Mouse (Mus musculus): ENCODE measurements at regions not wholly inside any gene's neighbourhood (a gene's known extent, or its start where the extent isn't known, plus 50 kb on each side); places are given as distances from the start of the nearest gene placed in this dataset.

DNA sequence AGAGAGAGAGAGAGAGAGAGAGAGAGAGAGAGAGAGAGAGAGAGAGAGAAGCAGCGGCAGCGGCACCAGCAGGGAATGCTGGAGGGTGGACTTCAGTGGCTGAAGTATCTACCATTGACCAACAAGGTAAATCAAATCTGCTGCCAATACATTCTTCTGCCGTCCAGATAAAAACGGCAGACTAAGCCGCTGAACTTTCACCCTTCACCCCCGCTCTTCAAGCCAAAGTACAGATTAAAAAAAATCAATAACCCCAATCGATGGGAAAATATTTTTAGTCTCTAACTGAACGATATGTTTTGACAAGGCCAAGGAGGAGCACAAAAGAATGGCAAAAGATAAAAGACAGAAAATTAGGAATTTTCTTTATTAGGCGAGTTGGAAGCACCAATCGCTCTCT is 205.3 kb upstream of the Onecut1 start:
- Histone ChIP-seq H3K4me3 (replicated peaks; ENCODE audit: control insufficient read depth, low read depth, low read length) (no peak overlapping the region), H3K4me1 (ENCODE audit: control insufficient read depth, insufficient read depth, low read length) (no peaks in the 10 kb centered on the region), H3K27ac (ENCODE audit: control insufficient read depth, insufficient read depth, low read depth, low read length, poor library complexity) (no peak overlapping the region)
- WGBS, result 85% methylated on average over 10 of the region's 10 CpGs
- TF ChIP-seq CTCF (IDR thresholded peaks at IDR 0.05; ENCODE audit: control insufficient read depth, insufficient read depth, low read length) (no peak), POLR2A (IDR thresholded peaks at IDR 0.05; ENCODE audit: borderline replicate concordance, control insufficient read depth, low read depth, low read length) (no peak)

DNA sequence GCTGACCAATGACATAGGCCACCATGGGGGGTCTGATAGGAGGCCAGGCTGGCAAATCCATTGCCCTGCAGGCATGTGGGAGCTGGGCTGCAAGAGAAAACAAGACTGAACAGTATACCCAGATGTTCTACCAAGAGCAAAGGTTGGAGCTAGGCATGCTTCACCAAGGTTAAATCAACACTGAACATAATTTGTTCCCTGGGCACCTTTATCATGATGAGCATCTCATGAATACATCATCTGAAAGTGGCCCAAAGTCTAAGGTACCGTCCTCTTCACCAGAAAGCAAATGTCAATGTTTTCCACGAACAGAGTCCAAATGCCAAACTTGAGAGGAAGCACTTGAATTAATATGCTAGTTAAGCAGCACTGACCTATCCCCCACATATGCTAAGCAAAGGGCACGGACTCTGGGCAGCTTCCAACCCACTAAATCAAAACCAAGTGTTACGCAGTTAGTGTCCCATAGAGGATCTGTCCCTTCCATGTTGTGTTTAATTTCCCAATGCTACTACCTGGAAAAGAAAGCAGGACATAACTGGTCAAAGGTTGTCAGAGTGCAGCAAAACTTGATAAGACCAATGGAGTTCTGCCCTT is 190.3 kb upstream of the Onecut1 start:
- Histone ChIP-seq H3K4me1 (ENCODE audit: control insufficient read depth, insufficient read depth, low read length) (no peaks in the 10 kb centered on the region), H3K4me3 (replicated peaks; ENCODE audit: control insufficient read depth, low read depth, low read length) (no peak overlapping the region), H3K27ac (ENCODE audit: control insufficient read depth, insufficient read depth, low read depth, low read length, poor library complexity) (no peak overlapping the region)
- TF ChIP-seq CTCF (IDR thresholded peaks at IDR 0.05; ENCODE audit: control insufficient read depth, insufficient read depth, low read length), result no peak
- TF ChIP-seq POLR2A (IDR thresholded peaks at IDR 0.05; ENCODE audit: borderline replicate concordance, control insufficient read depth, low read depth, low read length), result no peak
- WGBS, result 71% methylated on average over 4 of the region's 4 CpGs

DNA sequence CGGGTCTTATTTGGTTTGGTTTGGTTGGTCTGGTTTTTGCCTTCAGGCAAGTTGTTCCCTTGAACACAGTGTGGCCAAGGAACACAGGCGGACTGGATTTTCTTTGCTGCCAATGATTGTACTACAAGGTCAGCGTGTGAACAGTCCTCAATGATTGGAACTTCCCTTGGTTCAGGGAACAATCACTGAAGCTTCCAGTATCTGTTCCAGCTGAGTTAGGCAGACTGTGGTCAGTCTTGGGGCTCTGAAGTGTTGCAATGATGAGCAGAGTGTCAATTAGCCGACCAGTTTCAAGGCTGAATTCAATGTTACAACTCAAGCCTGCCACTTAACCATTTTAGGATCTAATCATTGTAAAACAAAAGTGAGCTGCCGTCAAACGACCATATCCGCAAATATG is 189.5 kb upstream of the Onecut1 start:
- TF ChIP-seq CTCF (IDR thresholded peaks at IDR 0.05; ENCODE audit: control insufficient read depth, insufficient read depth, low read length) (no peak), POLR2A (IDR thresholded peaks at IDR 0.05; ENCODE audit: borderline replicate concordance, control insufficient read depth, low read depth, low read length) (no peak)
- 81% methylated on average over 7 of the region's 7 CpGs for WGBS
- Histone ChIP-seq H3K4me1 (ENCODE audit: control insufficient read depth, insufficient read depth, low read length) (no peaks in the 10 kb centered on the region), H3K4me3 (replicated peaks; ENCODE audit: control insufficient read depth, low read depth, low read length) (no peak overlapping the region), H3K27ac (ENCODE audit: control insufficient read depth, insufficient read depth, low read depth, low read length, poor library complexity) (no peak overlapping the region)

DNA sequence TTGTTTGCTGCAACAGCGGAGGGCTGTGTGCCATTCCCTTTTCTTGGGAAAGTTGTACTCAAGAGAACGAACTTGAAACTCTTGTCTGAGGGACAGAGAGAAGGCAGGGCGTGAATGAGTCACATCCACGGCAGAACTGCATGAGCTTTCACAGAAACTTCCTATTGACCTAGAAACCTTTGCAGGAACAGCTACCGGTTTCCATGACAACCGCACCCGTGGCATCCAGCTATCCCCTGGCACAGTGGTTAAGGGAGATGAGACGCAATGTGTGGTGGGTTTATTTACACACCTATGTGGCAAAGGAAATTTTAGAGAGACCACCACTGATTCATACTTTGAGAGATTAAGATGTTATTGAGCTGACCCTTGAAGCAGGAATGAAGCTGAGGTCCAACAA is 163.5 kb upstream of the Onecut1 start:
- Histone ChIP-seq H3K27ac (ENCODE audit: control insufficient read depth, insufficient read depth, low read depth, low read length, poor library complexity) (no peak overlapping the region), H3K4me3 (replicated peaks; ENCODE audit: control insufficient read depth, low read depth, low read length) (no peak overlapping the region), H3K4me1 (ENCODE audit: control insufficient read depth, insufficient read depth, low read length) (no peaks in the 10 kb centered on the region)
- TF ChIP-seq CTCF (IDR thresholded peaks at IDR 0.05; ENCODE audit: control insufficient read depth, insufficient read depth, low read length) (no peak), POLR2A (IDR thresholded peaks at IDR 0.05; ENCODE audit: borderline replicate concordance, control insufficient read depth, low read depth, low read length) (no peak)
- WGBS, result 67% methylated on average over 8 of the region's 8 CpGs

DNA sequence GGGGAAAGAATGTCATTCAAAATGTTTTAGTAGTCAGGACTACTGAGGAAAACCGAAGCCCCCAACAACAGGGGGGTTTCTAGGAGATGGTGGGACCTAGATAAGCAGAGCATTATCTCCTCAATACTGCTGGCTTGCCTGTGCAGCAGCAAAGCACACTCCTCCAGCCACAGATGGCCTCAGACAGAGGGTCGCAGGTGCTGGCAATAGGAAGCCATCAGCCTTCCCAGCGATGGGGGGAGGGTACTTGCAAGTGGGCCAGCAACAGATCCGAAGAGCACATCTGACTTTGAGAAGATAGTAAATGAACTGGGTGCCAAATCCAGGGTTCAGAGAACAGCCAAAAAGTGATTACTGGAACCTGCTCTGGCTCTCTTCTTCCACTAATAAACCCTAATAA is 156.0 kb upstream of the Onecut1 start:
- 28% methylated on average over 4 of the region's 4 CpGs for WGBS
- H3K4me1 ChIP-seq (ENCODE audit: control insufficient read depth, insufficient read depth, low read length), result no peaks in the 10 kb centered on the region
- no peak overlapping the region for H3K27ac ChIP-seq (ENCODE audit: control insufficient read depth, insufficient read depth, low read depth, low read length, poor library complexity)
- no peak overlapping the region for H3K4me3 ChIP-seq (replicated peaks; ENCODE audit: control insufficient read depth, low read depth, low read length)
- no peak for TF ChIP-seq CTCF (IDR thresholded peaks at IDR 0.05; ENCODE audit: control insufficient read depth, insufficient read depth, low read length)
- TF ChIP-seq POLR2A (IDR thresholded peaks at IDR 0.05; ENCODE audit: borderline replicate concordance, control insufficient read depth, low read depth, low read length), result no peak

DNA sequence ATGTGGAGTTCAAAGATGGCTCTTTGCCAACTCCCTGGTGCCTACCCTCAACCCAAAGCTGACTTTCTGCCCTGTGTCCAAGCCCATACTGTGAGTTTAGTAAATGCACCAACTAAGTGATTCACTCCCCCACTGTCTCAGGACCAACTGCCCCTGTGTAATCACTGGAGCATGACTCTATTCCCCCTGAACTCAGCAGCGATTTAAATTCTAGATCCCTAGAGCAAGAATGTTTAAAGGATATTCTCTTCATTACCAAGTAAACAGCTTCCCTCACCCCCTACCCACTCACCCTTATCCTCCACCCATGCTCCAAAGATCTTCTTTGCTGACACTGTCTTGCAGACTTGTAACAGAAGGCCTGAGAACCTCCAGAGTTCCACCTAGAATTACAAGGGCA is 154.1 kb upstream of the Onecut1 start:
- WGBS, result 68% methylated on average over 1 of the region's 1 CpGs
- no peak overlapping the region for H3K4me3 ChIP-seq (replicated peaks; ENCODE audit: control insufficient read depth, low read depth, low read length)
- no peaks in the 10 kb centered on the region for H3K4me1 ChIP-seq (ENCODE audit: control insufficient read depth, insufficient read depth, low read length)
- H3K27ac ChIP-seq (ENCODE audit: control insufficient read depth, insufficient read depth, low read depth, low read length, poor library complexity), result no peak overlapping the region
- TF ChIP-seq POLR2A (IDR thresholded peaks at IDR 0.05; ENCODE audit: borderline replicate concordance, control insufficient read depth, low read depth, low read length) (no peak), CTCF (IDR thresholded peaks at IDR 0.05; ENCODE audit: control insufficient read depth, insufficient read depth, low read length) (no peak)

DNA sequence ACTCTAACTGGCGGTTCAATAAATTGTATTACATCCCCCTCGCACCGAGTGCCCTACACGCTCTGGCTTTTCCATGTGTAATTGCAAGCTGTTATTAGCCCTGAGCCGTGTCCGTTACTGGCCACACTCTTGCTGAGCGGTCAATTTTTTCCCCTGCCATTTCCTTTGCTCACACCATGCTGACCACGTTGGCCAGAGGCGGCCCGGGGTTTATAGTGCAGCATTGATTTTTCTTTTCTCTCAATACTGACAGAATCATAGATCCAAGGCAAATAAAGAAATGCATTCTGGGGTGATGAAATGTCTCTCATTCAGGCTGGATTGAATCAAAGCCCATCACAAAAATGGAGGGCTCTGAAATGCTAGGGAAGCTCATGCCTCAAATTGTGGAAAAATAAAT is 150.0 kb upstream of the Onecut1 start:
- H3K4me1 ChIP-seq (ENCODE audit: control insufficient read depth, insufficient read depth, low read length), result no peaks in the 10 kb centered on the region
- no peak overlapping the region for H3K4me3 ChIP-seq (replicated peaks; ENCODE audit: control insufficient read depth, low read depth, low read length)
- no peak for TF ChIP-seq CTCF (IDR thresholded peaks at IDR 0.05; ENCODE audit: control insufficient read depth, insufficient read depth, low read length)
- 82% methylated on average over 10 of the region's 10 CpGs for WGBS
- H3K27ac ChIP-seq (ENCODE audit: control insufficient read depth, insufficient read depth, low read depth, low read length, poor library complexity), result no peak overlapping the region

DNA sequence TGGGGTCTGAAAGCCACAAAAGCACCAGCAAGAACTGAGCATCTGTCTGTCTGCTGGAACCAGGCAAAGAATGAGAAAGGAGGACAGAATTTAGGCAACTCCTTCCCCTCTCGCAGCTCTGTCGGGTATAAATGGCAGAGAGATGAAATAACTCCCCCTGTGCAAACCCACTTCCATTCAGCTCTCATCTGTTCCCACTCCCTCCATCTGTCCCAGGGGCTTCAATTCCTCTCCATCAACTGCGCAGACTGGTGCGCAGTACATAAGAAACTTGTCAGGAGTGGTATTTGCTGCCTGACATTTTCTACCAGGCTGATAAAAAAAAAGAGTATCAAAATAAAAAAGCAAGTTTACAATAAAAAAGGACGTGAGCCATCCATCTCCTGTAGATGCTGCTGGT is 129.3 kb upstream of the Onecut1 start:
- H3K4me3 ChIP-seq (replicated peaks; ENCODE audit: control insufficient read depth, low read depth, low read length), result no peak overlapping the region
- 76% methylated on average over 5 of the region's 5 CpGs for WGBS
- H3K27ac ChIP-seq (ENCODE audit: control insufficient read depth, insufficient read depth, low read depth, low read length, poor library complexity), result no peak overlapping the region
- no peaks in the 10 kb centered on the region for H3K4me1 ChIP-seq (ENCODE audit: control insufficient read depth, insufficient read depth, low read length)
- no peak for TF ChIP-seq CTCF (IDR thresholded peaks at IDR 0.05; ENCODE audit: control insufficient read depth, insufficient read depth, low read length)
- no peak for TF ChIP-seq POLR2A (IDR thresholded peaks at IDR 0.05; ENCODE audit: borderline replicate concordance, control insufficient read depth, low read depth, low read length)

DNA sequence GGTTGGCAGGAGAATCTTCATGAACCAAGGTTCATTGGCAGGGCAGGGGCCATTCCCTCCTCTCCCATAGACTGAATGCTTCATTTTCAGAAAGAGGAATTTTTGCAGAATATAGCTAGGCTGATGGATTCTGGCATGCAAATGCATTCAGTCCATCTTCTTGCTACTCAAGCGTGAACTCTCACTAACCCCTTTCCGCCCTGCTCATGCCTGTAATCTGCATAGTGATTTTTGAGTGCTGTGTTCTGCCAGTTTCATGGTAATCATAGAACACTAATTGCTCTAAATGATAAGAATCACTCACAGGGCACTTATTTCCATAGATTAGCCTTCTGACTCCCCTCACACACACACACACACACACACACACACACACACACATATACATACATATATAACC is 119.8 kb upstream of the Onecut1 start:
- H3K27ac ChIP-seq (ENCODE audit: control insufficient read depth, insufficient read depth, low read depth, low read length, poor library complexity), result no peak overlapping the region
- 90% methylated on average over 2 of the region's 2 CpGs for WGBS
- no peaks in the 10 kb centered on the region for H3K4me1 ChIP-seq (ENCODE audit: control insufficient read depth, insufficient read depth, low read length)

More for the DNA sequence above, 119.8 kb upstream of the Onecut1 start:
- TF ChIP-seq POLR2A (IDR thresholded peaks at IDR 0.05; ENCODE audit: borderline replicate concordance, control insufficient read depth, low read depth, low read length) (no peak), CTCF (IDR thresholded peaks at IDR 0.05; ENCODE audit: control insufficient read depth, insufficient read depth, low read length) (no peak)
- no peak overlapping the region for H3K4me3 ChIP-seq (replicated peaks; ENCODE audit: control insufficient read depth, low read depth, low read length)

All from bone marrow, adult 2 months (tissue).